Mouse (Mus musculus) left cerebral cortex, adult 9 months (tissue): ENCODE results near the gene Flna.
"Not testable (repeated sequence)": the region's sequence is repeated elsewhere in the genome, so short reads cannot be mapped to it uniquely, and the experiment has no call there.

Experiments used
- DNase-seq, 2 experiments: peaks; one replicate each; pipeline ENCODE4 v3.0.0; 2022; ENCODE audit warnings: low spot score in 2 of 2

Gene Flna

GRCm38 (mm10) chrX:74246213-74246681, 3.4 kb downstream of the Flna start:
- DNase-seq: peak; percentile 80 to 88

GRCm38 (mm10) chrX:74245687-74246086, 3.9 kb downstream of the Flna start:
- DNase-seq: peak; percentile 19 to 62

- no peak for DNase-seq
Measured at GRCm38 (mm10) chrX:74245107-74245506, 4.5 kb downstream of the Flna start.

GRCm38 (mm10) chrX:74244614-74245083, 5.0 kb downstream of the Flna start:
- DNase-seq: no peak

- no peak for DNase-seq
Measured at GRCm38 (mm10) chrX:74243807-74244206, 5.8 kb downstream of the Flna start.

GRCm38 (mm10) chrX:74243396-74243795, 6.2 kb downstream of the Flna start:
- no peak for DNase-seq

- DNase-seq: no peak
Measured at GRCm38 (mm10) chrX:74240332-74240731, 9.3 kb downstream of the Flna start.

- DNase-seq: no peak
Measured at GRCm38 (mm10) chrX:74233196-74233595, 16.4 kb downstream of the Flna start.

- DNase-seq: no peak
Measured at GRCm38 (mm10) chrX:74230038-74230437, 19.6 kb downstream of the Flna start.

GRCm38 (mm10) chrX:74220099-74220498, 29.5 kb downstream of the Flna start:
- not testable (repeated sequence) for DNase-seq

GRCm38 (mm10) chrX:74219449-74219848, 30.2 kb downstream of the Flna start:
- no peak for DNase-seq

- DNase-seq: no peak
Measured at GRCm38 (mm10) chrX:74218496-74218895, 31.1 kb downstream of the Flna start.

GRCm38 (mm10) chrX:74203556-74203955, 46.1 kb downstream of the Flna start:
- DNase-seq: no peak

GRCm38 (mm10) chrX:74176959-74177358, 72.7 kb downstream of the Flna start, which contains the start of gene Tktl1:
TSS of gene Tktl1 (plus strand) at chrX:74177259.
- no peak for DNase-seq
